Mouse (Mus musculus): Measurements from ENCODE around the gene Col6a4.

DNA sequence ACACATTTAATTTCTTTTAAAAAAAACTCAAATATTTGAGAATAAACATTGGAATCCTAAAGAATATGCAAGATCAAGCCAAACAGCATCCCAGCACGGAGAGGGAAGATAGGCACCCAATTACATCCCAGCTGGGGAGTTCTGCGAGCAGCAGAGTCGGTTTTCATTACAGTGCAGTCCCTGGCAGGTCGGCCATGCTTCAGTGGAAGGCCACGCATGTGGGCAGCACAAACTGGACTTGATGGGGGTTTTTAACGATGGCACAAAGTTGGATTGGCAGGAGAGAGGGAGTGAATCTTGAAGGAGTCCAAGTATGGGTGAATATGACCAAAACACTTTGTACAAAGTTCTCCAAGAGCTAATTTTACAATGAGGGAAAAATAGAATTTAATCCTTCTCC lies 106.5 kb downstream of the Col6a4 start:
- TF ChIP-seq POLR2A (IDR thresholded peaks at IDR 0.05; ENCODE audit: low read depth, low read length): no peak
- no peak for TF ChIP-seq CTCF (IDR thresholded peaks at IDR 0.05; ENCODE audit: borderline replicate concordance, insufficient read depth, low read length)
